Mouse (Mus musculus): ENCODE results near the gene Slc1a7. TPM values are rescaled to one million over a fixed set of nuclear protein-coding genes. Genes with fewer than 3 reads are reported as not detected.

Gene Slc1a7
- polyA plus RNA-seq, 1 experiment from 2014 or later = not detected

GRCm38 (mm10) chr4:107931453-107931852 is 36.7 kb upstream of the Slc1a7 start:
- Histone ChIP-seq H3K27me3 (ENCODE audit: control insufficient read depth, insufficient read depth, low read length) (no peaks in the 10 kb centered on the region), H3K27ac (ENCODE audit: low read depth, low read length) (no peak overlapping the region), H3K9ac (ENCODE audit: low read depth, low read length) (no peak overlapping the region), H3K36me3 (ENCODE audit: control insufficient read depth, insufficient read depth, low read length) (no peaks in the 10 kb centered on the region), H3K9me3 (ENCODE audit: control insufficient read depth, low read length) (no peaks in the 10 kb centered on the region), H3K4me1 (replicated peaks; ENCODE audit: control insufficient read depth, insufficient read depth, low read length) (no peaks in the 10 kb centered on the region), H3K4me3 (ENCODE audit: low read depth, low read length) (no peak overlapping the region), H3K4me2 (replicated peaks; ENCODE audit: low read depth, low read length) (no peak overlapping the region)
- WGBS = 72% methylated on average over 3 of the region's 3 CpGs
- ATAC-seq (ENCODE audit: low FRiP score) = no peak
- no peak for DNase-seq (ENCODE audit: low spot score)

- no peak for ATAC-seq (ENCODE audit: low FRiP score)
Measured at GRCm38 (mm10) chr4:107933239-107933638, 34.9 kb upstream of the Slc1a7 start.

GRCm38 (mm10) chr4:107935254-107935653 is 32.9 kb upstream of the Slc1a7 start:
- Histone ChIP-seq H3K4me2 (replicated peaks; ENCODE audit: low read depth, low read length) (no peak overlapping the region), H3K36me3 (ENCODE audit: control insufficient read depth, insufficient read depth, low read length) (no peaks in the 10 kb centered on the region), H3K4me1 (replicated peaks; ENCODE audit: control insufficient read depth, insufficient read depth, low read length) (no peaks in the 10 kb centered on the region), H3K27ac (ENCODE audit: low read depth, low read length) (no peak overlapping the region), H3K9ac (ENCODE audit: low read depth, low read length) (no peak overlapping the region), H3K27me3 (ENCODE audit: control insufficient read depth, insufficient read depth, low read length) (no peaks in the 10 kb centered on the region), H3K4me3 (ENCODE audit: low read depth, low read length) (no peak overlapping the region), H3K9me3 (ENCODE audit: control insufficient read depth, low read length) (no peaks in the 10 kb centered on the region)
- no peak for DNase-seq (ENCODE audit: low spot score)
- no peak for ATAC-seq (ENCODE audit: low FRiP score)
- 79% methylated on average over 3 of the region's 3 CpGs for WGBS

More at GRCm38 (mm10) chr4:107933239-107933638, 34.9 kb upstream of the Slc1a7 start:
- H3K9ac ChIP-seq (ENCODE audit: low read depth, low read length) = no peak overlapping the region
- H3K9me3 ChIP-seq (ENCODE audit: control insufficient read depth, low read length) = no peaks in the 10 kb centered on the region
- H3K27ac ChIP-seq (ENCODE audit: low read depth, low read length) = no peak overlapping the region
- H3K27me3 ChIP-seq (ENCODE audit: control insufficient read depth, insufficient read depth, low read length) = no peaks in the 10 kb centered on the region
- H3K36me3 ChIP-seq (ENCODE audit: control insufficient read depth, insufficient read depth, low read length) = no peaks in the 10 kb centered on the region
- no peak overlapping the region for H3K4me3 ChIP-seq (ENCODE audit: low read depth, low read length)
- no peaks in the 10 kb centered on the region for H3K4me1 ChIP-seq (replicated peaks; ENCODE audit: control insufficient read depth, insufficient read depth, low read length)
- H3K4me2 ChIP-seq (replicated peaks; ENCODE audit: low read depth, low read length) = no peak overlapping the region
- no peak for DNase-seq (ENCODE audit: low spot score)
- 85% methylated on average over 8 of the region's 8 CpGs for WGBS

GRCm38 (mm10) chr4:107937338-107937737 is 30.8 kb upstream of the Slc1a7 start:
- Histone ChIP-seq H3K9me3 (ENCODE audit: control insufficient read depth, low read length) (no peaks in the 10 kb centered on the region), H3K27ac (ENCODE audit: low read depth, low read length) (no peak overlapping the region), H3K36me3 (ENCODE audit: control insufficient read depth, insufficient read depth, low read length) (no peaks in the 10 kb centered on the region), H3K4me1 (replicated peaks; ENCODE audit: control insufficient read depth, insufficient read depth, low read length) (no peaks in the 10 kb centered on the region), H3K4me2 (replicated peaks; ENCODE audit: low read depth, low read length) (no peak overlapping the region), H3K4me3 (ENCODE audit: low read depth, low read length) (no peak overlapping the region), H3K9ac (ENCODE audit: low read depth, low read length) (no peak overlapping the region), H3K27me3 (ENCODE audit: control insufficient read depth, insufficient read depth, low read length) (no peaks in the 10 kb centered on the region)
- 32% methylated on average over 6 of the region's 6 CpGs for WGBS
- DNase-seq (ENCODE audit: low spot score) (peak; percentile 71), ATAC-seq (ENCODE audit: low FRiP score) (no peak)

- Histone ChIP-seq H3K4me3 (ENCODE audit: low read depth, low read length) (no peak overlapping the region), H3K27me3 (ENCODE audit: control insufficient read depth, insufficient read depth, low read length) (no peaks in the 10 kb centered on the region), H3K9ac (ENCODE audit: low read depth, low read length) (no peak overlapping the region), H3K4me2 (replicated peaks; ENCODE audit: low read depth, low read length) (no peak overlapping the region), H3K36me3 (ENCODE audit: control insufficient read depth, insufficient read depth, low read length) (no peaks in the 10 kb centered on the region), H3K9me3 (ENCODE audit: control insufficient read depth, low read length) (no peaks in the 10 kb centered on the region), H3K4me1 (replicated peaks; ENCODE audit: control insufficient read depth, insufficient read depth, low read length) (no peaks in the 10 kb centered on the region), H3K27ac (ENCODE audit: low read depth, low read length) (no peak overlapping the region)
- DNase-seq (ENCODE audit: low spot score) (no peak), ATAC-seq (ENCODE audit: low FRiP score) (no peak)
- 84% methylated on average over 2 of the region's 2 CpGs for WGBS
Measured at GRCm38 (mm10) chr4:107938124-107938523, 30.0 kb upstream of the Slc1a7 start.

GRCm38 (mm10) chr4:107942741-107943140 is 25.4 kb upstream of the Slc1a7 start:
- Histone ChIP-seq H3K36me3 (ENCODE audit: control insufficient read depth, insufficient read depth, low read length) (no peaks in the 10 kb centered on the region), H3K9ac (ENCODE audit: low read depth, low read length) (no peak overlapping the region), H3K27ac (ENCODE audit: low read depth, low read length) (no peak overlapping the region), H3K4me1 (replicated peaks; ENCODE audit: control insufficient read depth, insufficient read depth, low read length) (no peaks in the 10 kb centered on the region), H3K4me2 (replicated peaks; ENCODE audit: low read depth, low read length) (no peak overlapping the region), H3K27me3 (ENCODE audit: control insufficient read depth, insufficient read depth, low read length) (no peaks in the 10 kb centered on the region), H3K4me3 (ENCODE audit: low read depth, low read length) (no peak overlapping the region), H3K9me3 (ENCODE audit: control insufficient read depth, low read length) (no peaks in the 10 kb centered on the region)
- 92% methylated on average over 7 of the region's 7 CpGs for WGBS
- no peak for DNase-seq (ENCODE audit: low spot score)
- ATAC-seq (ENCODE audit: low FRiP score) = no peak

- no peak overlapping the region for H3K27ac ChIP-seq (ENCODE audit: low read depth, low read length)
- no peaks in the 10 kb centered on the region for H3K27me3 ChIP-seq (ENCODE audit: control insufficient read depth, insufficient read depth, low read length)
- H3K36me3 ChIP-seq (ENCODE audit: control insufficient read depth, insufficient read depth, low read length) = no peaks in the 10 kb centered on the region
- no peak for DNase-seq (ENCODE audit: low spot score)
- H3K4me2 ChIP-seq (replicated peaks; ENCODE audit: low read depth, low read length) = no peak overlapping the region
- H3K9ac ChIP-seq (ENCODE audit: low read depth, low read length) = no peak overlapping the region
- WGBS = 78% methylated on average over 2 of the region's 2 CpGs
- H3K4me1 ChIP-seq (replicated peaks; ENCODE audit: control insufficient read depth, insufficient read depth, low read length) = no peaks in the 10 kb centered on the region
- no peak for ATAC-seq (ENCODE audit: low FRiP score)
- no peaks in the 10 kb centered on the region for H3K9me3 ChIP-seq (ENCODE audit: control insufficient read depth, low read length)
- H3K4me3 ChIP-seq (ENCODE audit: low read depth, low read length) = no peak overlapping the region
Measured at GRCm38 (mm10) chr4:107944141-107944540, 24.0 kb upstream of the Slc1a7 start.

- Histone ChIP-seq H3K4me1 (replicated peaks; ENCODE audit: control insufficient read depth, insufficient read depth, low read length) (no peaks in the 10 kb centered on the region), H3K36me3 (ENCODE audit: control insufficient read depth, insufficient read depth, low read length) (no peaks in the 10 kb centered on the region), H3K4me2 (replicated peaks; ENCODE audit: low read depth, low read length) (no peak overlapping the region), H3K9me3 (ENCODE audit: control insufficient read depth, low read length) (no peaks in the 10 kb centered on the region), H3K27me3 (ENCODE audit: control insufficient read depth, insufficient read depth, low read length) (no peaks in the 10 kb centered on the region), H3K9ac (ENCODE audit: low read depth, low read length) (no peak overlapping the region), H3K4me3 (ENCODE audit: low read depth, low read length) (no peak overlapping the region), H3K27ac (ENCODE audit: low read depth, low read length) (no peak overlapping the region)
- 80% methylated on average over 4 of the region's 4 CpGs for WGBS
- no peak for ATAC-seq (ENCODE audit: low FRiP score)
- DNase-seq (ENCODE audit: low spot score) = no peak
Measured at GRCm38 (mm10) chr4:107949918-107950317, 18.2 kb upstream of the Slc1a7 start.

- Histone ChIP-seq H3K4me2 (replicated peaks; ENCODE audit: low read depth, low read length) (no peak overlapping the region), H3K4me3 (ENCODE audit: low read depth, low read length) (no peak overlapping the region), H3K9me3 (ENCODE audit: control insufficient read depth, low read length) (no peaks in the 10 kb centered on the region), H3K36me3 (ENCODE audit: control insufficient read depth, insufficient read depth, low read length) (no peaks in the 10 kb centered on the region), H3K27me3 (ENCODE audit: control insufficient read depth, insufficient read depth, low read length) (no peaks in the 10 kb centered on the region), H3K4me1 (replicated peaks; ENCODE audit: control insufficient read depth, insufficient read depth, low read length) (no peaks in the 10 kb centered on the region), H3K27ac (ENCODE audit: low read depth, low read length) (no peak overlapping the region), H3K9ac (ENCODE audit: low read depth, low read length) (no peak overlapping the region)
- ATAC-seq (ENCODE audit: low FRiP score) (no peak), DNase-seq (ENCODE audit: low spot score) (no peak)
Measured at GRCm38 (mm10) chr4:107952845-107953244, 15.3 kb upstream of the Slc1a7 start.

Data from hindbrain, embryonic 11.5 days (tissue).